Mouse (Mus musculus): ENCODE data around the gene Trip11. TPM values are rescaled to one million over a fixed set of nuclear protein-coding genes. Genes with fewer than 3 reads are reported as not detected.
A peak's percentile ranks its signal among the peaks of the same experiment; 100 is the strongest.

The Trip11 gene
- polyA plus RNA-seq, 1 experiment from 2014 or later = 20.0 TPM

DNA sequence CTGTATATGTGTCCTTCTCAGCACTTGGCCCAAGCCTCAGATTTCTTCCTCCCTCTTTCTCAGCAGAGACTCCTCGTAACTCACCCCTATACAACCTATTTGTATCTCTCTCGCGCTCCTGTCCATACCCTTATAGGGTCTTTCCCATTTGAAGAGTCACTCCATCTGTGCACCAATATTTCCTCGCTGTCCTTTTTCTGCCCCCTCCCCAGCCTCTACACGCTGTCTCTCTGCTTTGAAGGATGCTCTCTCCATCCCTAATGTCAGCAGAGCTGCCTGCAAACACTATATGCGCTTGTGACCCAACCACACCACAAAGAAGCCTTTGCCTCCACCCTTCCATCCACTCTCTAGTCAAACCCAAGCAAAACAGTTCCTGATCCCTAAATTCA, 80.0 kb downstream of the Trip11 start:
- no peaks in the 10 kb centered on the region for H3K9me3 ChIP-seq (replicated peaks)

DNA sequence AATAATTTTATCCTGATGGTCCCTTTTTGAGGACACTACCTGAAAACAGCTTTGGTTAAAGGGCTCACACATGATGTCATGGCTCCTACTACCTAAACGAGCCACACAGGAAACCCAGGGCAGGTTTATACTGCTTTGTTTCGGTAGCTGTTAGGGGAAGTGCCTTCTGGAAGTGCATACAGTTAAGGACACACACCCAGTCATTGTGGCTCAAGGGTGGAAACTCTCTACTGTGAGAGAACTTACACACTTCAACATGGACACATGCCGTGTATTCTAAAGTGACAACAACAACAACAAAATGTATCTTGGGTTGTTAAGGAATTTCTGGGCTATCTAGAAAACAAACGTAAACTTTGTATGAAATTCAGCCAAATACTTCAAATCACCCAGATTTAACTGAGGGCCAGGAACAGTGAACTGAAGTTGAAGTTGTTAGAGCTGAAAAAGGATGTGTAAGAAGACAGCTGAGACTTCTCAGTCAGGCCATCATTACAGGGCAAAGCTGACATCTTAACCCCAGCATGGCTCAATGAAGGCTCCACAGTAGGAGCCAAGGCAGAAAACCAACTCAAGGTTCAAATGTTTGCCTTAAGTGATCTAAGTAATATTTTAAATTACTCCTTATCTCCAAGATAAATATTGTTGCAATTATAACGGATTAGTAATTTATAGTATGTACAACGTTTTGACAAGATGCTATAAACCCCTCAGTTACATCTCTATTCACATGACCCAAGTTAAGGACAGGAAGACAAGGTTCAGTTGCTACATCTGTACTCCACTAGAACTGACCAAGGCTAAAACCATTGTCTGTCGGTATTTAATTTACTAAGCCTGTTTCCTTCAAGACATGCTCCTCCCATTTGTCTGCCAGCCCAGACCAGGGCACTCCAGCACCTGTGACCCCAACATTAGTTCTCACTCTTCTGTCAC, 80.6 kb downstream of the Trip11 start:
- H3K4me3 ChIP-seq = no peak overlapping the region
- no peaks in the 10 kb centered on the region for H3K9me3 ChIP-seq (replicated peaks)
- H3K36me3 ChIP-seq = peaks cover 32% of the 10 kb centered on the region
- H3K27ac ChIP-seq = no peak overlapping the region
- H3K27me3 ChIP-seq (ENCODE audit: low read depth, poor library complexity, severe bottlenecking) = no peaks in the 10 kb centered on the region
- DNase-seq (ENCODE audit: low spot score) = no peak
- WGBS = 85% methylated on average over 7 of the region's 7 CpGs
- peaks cover 4% of the 10 kb centered on the region for H3K4me1 ChIP-seq

More for the DNA sequence above, 80.0 kb downstream of the Trip11 start:
- DNase-seq (ENCODE audit: low spot score) = no peak
- no peak overlapping the region for H3K27ac ChIP-seq
- 92% methylated on average over 6 of the region's 6 CpGs for WGBS
- peaks cover 4% of the 10 kb centered on the region for H3K4me1 ChIP-seq
- H3K36me3 ChIP-seq = peaks cover 39% of the 10 kb centered on the region
- no peak overlapping the region for H3K4me3 ChIP-seq
- no peaks in the 10 kb centered on the region for H3K27me3 ChIP-seq (ENCODE audit: low read depth, poor library complexity, severe bottlenecking)

DNA sequence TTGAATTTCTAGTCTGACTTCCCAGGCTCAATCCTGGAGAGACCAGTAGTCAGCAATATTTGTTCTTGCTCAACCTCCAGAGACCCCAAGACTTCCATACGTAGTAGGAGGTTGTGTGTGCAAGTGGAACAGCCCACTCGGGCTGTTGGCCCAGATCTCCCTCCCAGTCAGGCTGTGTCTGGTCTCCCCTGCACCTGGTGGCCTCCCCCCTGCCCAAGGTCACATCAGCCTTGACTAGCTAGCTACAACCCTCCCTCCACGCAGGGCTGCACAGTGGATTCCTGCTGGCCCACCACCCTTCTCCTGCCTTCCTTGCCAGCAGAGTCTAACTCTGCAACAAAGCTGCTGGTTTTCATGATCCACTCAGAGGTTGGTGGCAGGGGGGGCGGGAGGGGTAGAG, 81.8 kb downstream of the Trip11 start:
- H3K27ac ChIP-seq = no peak overlapping the region; the same call in 1 of the 2 replicates
- H3K9me3 ChIP-seq (replicated peaks) = no peaks in the 10 kb centered on the region
- no peak for DNase-seq (ENCODE audit: low spot score)
- H3K4me1 ChIP-seq = peaks cover 4% of the 10 kb centered on the region
- no peaks in the 10 kb centered on the region for H3K27me3 ChIP-seq (ENCODE audit: low read depth, poor library complexity, severe bottlenecking)
- WGBS = 82% methylated on average over 4 of the region's 4 CpGs
- H3K36me3 ChIP-seq = peaks cover 21% of the 10 kb centered on the region
- no peak overlapping the region for H3K4me3 ChIP-seq

DNA sequence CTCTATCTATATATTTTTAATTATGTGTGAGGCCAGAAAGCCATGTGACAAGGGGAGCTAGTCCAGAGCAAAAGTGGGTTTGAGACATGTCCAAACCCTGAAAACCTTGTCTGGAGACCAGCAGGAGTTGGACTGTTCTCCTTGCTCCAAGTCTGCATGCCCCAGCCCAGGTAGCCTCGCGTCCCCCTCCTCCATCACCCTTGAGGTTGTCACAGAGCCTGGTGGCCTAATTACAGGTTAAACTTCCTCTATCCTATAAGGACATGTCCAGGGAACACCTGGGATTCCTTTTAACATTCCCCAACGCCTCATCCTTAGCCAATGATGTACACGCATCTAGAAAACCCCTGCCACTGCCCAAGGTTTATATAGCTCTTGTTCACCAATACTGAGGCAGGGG, 89.9 kb downstream of the Trip11 start:
- no peak overlapping the region for H3K4me3 ChIP-seq
- H3K36me3 ChIP-seq = no peaks in the 10 kb centered on the region
- WGBS = 91% methylated on average over 4 of the region's 4 CpGs
- no peaks in the 10 kb centered on the region for H3K9me3 ChIP-seq (replicated peaks)
- no peak overlapping the region for H3K27ac ChIP-seq
- no peaks in the 10 kb centered on the region; the same call in 1 of the 2 replicates for H3K27me3 ChIP-seq (ENCODE audit: low read depth, poor library complexity, severe bottlenecking)
- peaks cover 20% of the 10 kb centered on the region for H3K4me1 ChIP-seq
- DNase-seq (ENCODE audit: low spot score) = no peak

DNA sequence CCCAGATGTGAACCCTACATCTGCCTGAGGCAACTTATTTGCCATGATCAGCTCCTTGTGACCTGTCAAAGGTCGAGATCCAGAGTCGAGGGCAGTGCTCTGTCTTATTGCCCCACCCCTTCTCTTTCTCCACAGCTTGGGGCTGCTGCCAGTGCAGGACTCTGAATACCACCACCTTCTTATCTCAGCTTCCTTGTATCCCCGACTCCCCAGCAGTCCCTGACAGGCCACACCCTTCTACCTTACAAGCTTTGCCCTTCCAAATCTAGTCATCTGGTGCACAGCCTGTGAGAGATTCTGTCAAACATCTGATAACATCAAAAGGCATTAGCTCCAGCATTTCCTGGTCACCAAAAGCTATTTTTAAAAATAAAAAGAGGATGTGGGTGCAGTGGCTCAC, 91.5 kb downstream of the Trip11 start:
- 19% methylated on average over 3 of the region's 3 CpGs for WGBS
- no peak overlapping the region for H3K27ac ChIP-seq
- no peaks in the 10 kb centered on the region for H3K9me3 ChIP-seq (replicated peaks)
- peaks cover 33% of the 10 kb centered on the region for H3K4me1 ChIP-seq
- H3K4me3 ChIP-seq = no peak overlapping the region
- DNase-seq (ENCODE audit: low spot score) = no peak
- H3K27me3 ChIP-seq (ENCODE audit: low read depth, poor library complexity, severe bottlenecking) = no peaks in the 10 kb centered on the region; the same call in 1 of the 2 replicates
- H3K36me3 ChIP-seq = no peaks in the 10 kb centered on the region

DNA sequence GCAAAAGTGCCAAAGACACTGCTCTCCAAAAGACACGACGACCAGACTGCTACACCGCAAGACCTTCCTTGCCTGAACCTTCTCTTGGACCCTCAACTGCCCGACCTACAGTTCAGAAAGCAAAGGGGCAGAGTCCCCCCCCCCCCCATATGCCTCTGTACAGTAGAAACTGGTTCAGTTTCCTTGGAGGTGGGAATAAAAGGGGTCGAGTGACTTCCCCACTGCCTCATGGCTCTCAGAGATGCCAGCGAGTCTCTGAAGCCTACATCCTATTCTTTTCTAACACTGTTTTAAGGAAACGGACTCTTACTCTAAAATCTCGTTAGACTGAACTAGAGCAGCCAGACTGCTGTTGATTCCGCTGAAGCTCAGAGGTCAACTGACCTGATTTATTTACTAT, 93.5 kb downstream of the Trip11 start:
- H3K27ac ChIP-seq = peak overlapping the region; percentile 88
- H3K27me3 ChIP-seq (ENCODE audit: low read depth, poor library complexity, severe bottlenecking) = no peaks in the 10 kb centered on the region; the same call in 1 of the 2 replicates
- no peak for DNase-seq (ENCODE audit: low spot score)
- peaks cover 40% of the 10 kb centered on the region for H3K4me1 ChIP-seq
- H3K9me3 ChIP-seq (replicated peaks) = no peaks in the 10 kb centered on the region
- WGBS = 39% methylated on average over 9 of the region's 9 CpGs
- peak overlapping the region; percentile 60 for H3K4me3 ChIP-seq
- no peaks in the 10 kb centered on the region for H3K36me3 ChIP-seq

DNA sequence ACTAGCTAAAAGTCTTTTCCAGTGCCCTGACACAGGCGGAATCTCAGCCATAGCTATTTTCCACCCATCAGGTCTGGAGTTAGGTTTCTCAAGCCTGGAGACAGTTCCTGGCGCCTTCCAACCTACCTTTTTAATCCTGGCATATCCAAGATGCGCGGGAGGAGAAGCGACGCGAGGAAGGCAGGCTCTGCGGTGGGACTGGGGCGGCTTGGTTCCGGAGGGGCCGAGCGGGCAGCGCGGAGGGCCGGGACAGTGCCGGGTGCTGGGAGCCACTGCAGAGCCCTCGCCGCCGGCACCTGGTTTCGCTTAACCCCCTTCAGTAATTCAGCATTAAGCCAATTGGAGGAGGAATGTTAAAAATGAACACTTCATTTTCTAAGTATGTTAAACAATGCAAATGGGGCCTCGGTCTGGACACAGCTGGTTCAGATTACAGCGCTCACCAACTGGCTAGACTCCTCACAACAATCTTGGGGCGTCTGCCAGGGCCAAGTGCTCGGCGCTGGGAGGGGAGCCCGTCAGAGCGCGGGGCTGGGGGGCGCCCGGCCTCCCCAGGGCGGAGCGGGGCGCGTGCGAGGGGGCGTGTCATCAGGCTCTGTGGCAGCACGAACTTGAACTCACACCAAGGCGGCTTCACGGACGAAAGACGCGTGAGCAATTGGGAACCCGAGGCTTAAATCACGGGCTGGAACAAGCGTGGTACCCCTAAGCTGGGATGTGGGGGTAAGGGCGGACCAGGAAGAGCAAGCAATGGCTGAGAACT, 94.3 kb downstream of the Trip11 start, which contains the start of gene Fbln5:
Gene Fbln5, minus strand, starts transcription at position 448 of the 763 bp plus-strand sequence.
- WGBS = 1% methylated on average over 46 of the region's 46 CpGs
- peak within 1 kb of the TSS; percentile 88 for H3K27ac ChIP-seq
- DNase-seq (ENCODE audit: low spot score) = peak; percentile 83
- no peaks in the 10 kb centered on the region for H3K36me3 ChIP-seq
- no peaks in the 10 kb centered on the region; the same call in 1 of the 2 replicates for H3K27me3 ChIP-seq (ENCODE audit: low read depth, poor library complexity, severe bottlenecking)
- H3K4me3 ChIP-seq = peak within 1 kb of the TSS; percentile 60
- peaks cover 40% of the 10 kb centered on the region for H3K4me1 ChIP-seq
- H3K9me3 ChIP-seq (replicated peaks) = no peaks in the 10 kb centered on the region

DNA sequence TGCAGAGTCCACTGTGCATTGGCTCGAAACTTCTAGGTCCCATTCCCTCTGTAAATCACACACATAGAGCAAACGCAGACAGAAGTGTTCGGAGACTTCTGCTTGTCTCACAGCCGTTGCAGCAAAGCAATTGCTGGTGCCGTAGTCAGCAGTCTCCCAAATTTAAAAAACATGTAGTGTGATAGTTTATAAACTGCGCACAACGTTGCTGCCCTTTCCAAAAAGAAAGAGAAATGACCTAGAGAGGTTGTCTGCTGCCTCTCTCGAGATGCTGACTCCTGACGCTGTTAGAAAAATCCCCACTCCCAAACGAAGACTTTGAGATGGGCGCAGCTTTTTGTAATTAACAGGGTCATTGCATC, 94.8 kb downstream of the Trip11 start:
- Histone ChIP-seq H3K27me3 (ENCODE audit: low read depth, poor library complexity, severe bottlenecking) (no peaks in the 10 kb centered on the region; the same call in 1 of the 2 replicates), H3K27ac (peak overlapping the region; percentile 88), H3K36me3 (no peaks in the 10 kb centered on the region), H3K9me3 (replicated peaks) (no peaks in the 10 kb centered on the region), H3K4me1 (peaks cover 40% of the 10 kb centered on the region), H3K4me3 (peak overlapping the region; percentile 60)
- WGBS = 17% methylated on average over 11 of the region's 11 CpGs
- DNase-seq (ENCODE audit: low spot score) = no peak

DNA sequence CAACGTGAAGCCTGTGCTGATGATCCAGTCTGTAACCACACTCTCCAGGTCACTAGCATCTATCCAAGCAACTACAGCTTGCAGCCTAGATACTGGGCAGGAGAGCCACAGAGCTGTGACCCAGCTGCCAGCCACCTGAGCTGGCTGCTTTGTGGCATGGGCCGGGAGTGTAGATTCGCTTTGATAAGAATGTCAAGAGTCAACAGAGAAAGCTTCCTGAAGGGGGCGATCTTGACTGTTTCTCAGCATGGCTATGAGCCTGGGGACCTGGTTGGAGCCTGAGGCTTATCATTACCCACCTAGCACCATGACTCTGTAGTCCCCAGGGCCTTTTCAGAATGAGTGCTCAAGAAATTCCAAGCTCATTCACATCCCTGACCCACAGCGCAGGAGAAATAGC, 96.3 kb downstream of the Trip11 start:
- H3K4me3 ChIP-seq = no peak overlapping the region
- no peaks in the 10 kb centered on the region; the same call in 1 of the 2 replicates for H3K27me3 ChIP-seq (ENCODE audit: low read depth, poor library complexity, severe bottlenecking)
- no peaks in the 10 kb centered on the region for H3K9me3 ChIP-seq (replicated peaks)
- H3K4me1 ChIP-seq = peaks cover 40% of the 10 kb centered on the region
- H3K27ac ChIP-seq = peak overlapping the region; percentile 19; the same call in 1 of the 2 replicates
- 52% methylated on average over 5 of the region's 5 CpGs for WGBS
- H3K36me3 ChIP-seq = no peaks in the 10 kb centered on the region
- DNase-seq (ENCODE audit: low spot score) = no peak

DNA sequence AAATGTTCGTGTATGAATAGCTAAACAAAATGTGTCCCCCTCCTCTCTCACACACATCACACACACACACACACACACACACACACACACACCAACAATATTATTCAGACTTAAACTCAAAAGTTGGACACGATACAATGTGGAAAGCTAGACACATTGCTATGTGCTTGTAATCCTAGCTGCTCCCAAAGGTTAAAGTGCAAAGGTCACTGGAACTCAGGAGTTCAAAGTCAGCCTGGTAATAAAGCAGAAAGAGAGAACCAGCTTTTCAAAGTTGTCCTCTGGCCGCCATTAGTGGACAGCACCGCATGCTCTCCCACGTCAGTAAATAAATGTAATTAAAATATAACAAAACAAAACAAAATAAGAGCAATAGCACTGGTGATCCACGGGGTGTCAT, 97.3 kb downstream of the Trip11 start:
- no peaks in the 10 kb centered on the region for H3K9me3 ChIP-seq (replicated peaks)
- H3K36me3 ChIP-seq = no peaks in the 10 kb centered on the region
- 67% methylated on average over 6 of the region's 6 CpGs for WGBS
- no peaks in the 10 kb centered on the region; the same call in 1 of the 2 replicates for H3K27me3 ChIP-seq (ENCODE audit: low read depth, poor library complexity, severe bottlenecking)
- no peak overlapping the region for H3K27ac ChIP-seq
- H3K4me1 ChIP-seq = peaks cover 37% of the 10 kb centered on the region
- H3K4me3 ChIP-seq = no peak overlapping the region
- DNase-seq (ENCODE audit: low spot score) = no peak

DNA sequence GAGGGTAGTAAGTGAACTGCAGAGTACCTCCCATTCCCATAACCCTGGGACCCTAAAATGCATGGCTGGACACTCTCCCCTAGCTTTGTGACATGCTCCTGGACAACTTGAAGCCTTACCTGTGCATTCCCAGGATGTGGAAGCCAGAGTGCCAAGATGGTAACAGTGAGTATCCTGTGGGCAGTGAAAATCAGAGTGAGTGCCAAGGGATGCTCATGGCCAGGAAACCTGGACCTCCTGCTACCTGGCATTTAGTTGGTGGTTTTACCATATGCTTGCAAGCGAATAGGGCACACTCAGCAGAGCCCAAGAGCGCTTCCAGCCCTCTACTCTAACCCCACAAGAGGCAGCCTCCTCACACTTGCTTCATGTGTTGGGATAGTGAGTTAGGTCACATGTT, 98.6 kb downstream of the Trip11 start:
- no peak overlapping the region for H3K4me3 ChIP-seq
- H3K27ac ChIP-seq = no peak overlapping the region
- H3K27me3 ChIP-seq (ENCODE audit: low read depth, poor library complexity, severe bottlenecking) = no peaks in the 10 kb centered on the region
- WGBS = 84% methylated on average over 2 of the region's 2 CpGs
- no peaks in the 10 kb centered on the region for H3K9me3 ChIP-seq (replicated peaks)
- H3K4me1 ChIP-seq = peaks cover 32% of the 10 kb centered on the region
- H3K36me3 ChIP-seq = no peaks in the 10 kb centered on the region
- no peak for DNase-seq (ENCODE audit: low spot score)

DNA sequence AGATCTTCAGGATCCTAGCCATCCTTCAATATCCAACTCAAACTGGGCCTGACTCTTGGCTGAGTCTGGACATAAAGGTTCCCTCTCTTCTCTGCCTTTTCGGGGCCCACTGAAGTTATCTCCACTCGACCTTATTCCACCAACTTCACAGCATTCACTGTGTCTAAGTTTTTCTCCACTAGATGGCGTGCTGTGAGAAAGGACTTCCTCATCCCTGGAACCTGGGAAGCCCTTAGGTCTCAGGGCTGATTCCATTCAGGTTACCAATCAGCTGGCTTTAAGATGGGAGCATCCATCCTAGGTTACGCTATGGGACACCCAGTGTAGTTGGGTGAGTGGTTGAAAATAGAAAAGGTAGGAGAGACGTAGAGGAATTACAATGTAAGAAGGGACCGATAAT, 101.9 kb downstream of the Trip11 start:
- Histone ChIP-seq H3K27me3 (ENCODE audit: low read depth, poor library complexity, severe bottlenecking) (no peaks in the 10 kb centered on the region), H3K4me1 (peaks cover 7% of the 10 kb centered on the region; the same call in 1 of the 2 replicates), H3K9me3 (replicated peaks) (no peaks in the 10 kb centered on the region), H3K4me3 (no peak overlapping the region), H3K36me3 (no peaks in the 10 kb centered on the region), H3K27ac (no peak overlapping the region)
- no peak for DNase-seq (ENCODE audit: low spot score)
- 64% methylated on average over 6 of the region's 6 CpGs for WGBS

DNA sequence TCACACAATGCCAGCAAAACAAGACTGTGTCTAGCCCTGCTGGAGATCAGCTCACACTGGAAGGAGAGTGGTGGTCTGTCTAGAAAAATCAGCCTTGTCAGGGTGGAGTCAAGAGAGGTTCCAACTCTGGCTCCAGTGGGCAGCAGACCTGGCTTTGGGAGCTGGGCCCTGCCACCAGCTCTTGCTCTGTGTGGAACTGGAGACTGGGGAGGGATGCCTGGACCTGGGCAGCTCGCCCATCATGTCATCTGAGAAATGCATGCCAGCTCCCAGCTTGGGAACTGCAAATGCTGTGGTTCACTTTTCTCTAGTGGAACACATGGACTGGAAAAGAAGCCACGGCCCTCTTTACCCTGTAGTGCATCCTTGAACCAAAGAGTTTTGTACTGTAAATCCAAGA, 102.6 kb downstream of the Trip11 start:
- no peak for DNase-seq (ENCODE audit: low spot score)
- H3K36me3 ChIP-seq = no peaks in the 10 kb centered on the region
- H3K4me3 ChIP-seq = no peak overlapping the region
- no peaks in the 10 kb centered on the region for H3K27me3 ChIP-seq (ENCODE audit: low read depth, poor library complexity, severe bottlenecking)
- H3K27ac ChIP-seq = no peak overlapping the region
- H3K4me1 ChIP-seq = peaks cover 2% of the 10 kb centered on the region; the same call in 1 of the 2 replicates
- H3K9me3 ChIP-seq (replicated peaks) = no peaks in the 10 kb centered on the region
- WGBS = 67% methylated on average over 2 of the region's 2 CpGs
